Mouse (Mus musculus) hindbrain, embryonic 11.5 days (tissue): Measurements from ENCODE around the gene Cd180. TPM values are rescaled to one million over a fixed set of nuclear protein-coding genes. Genes with fewer than 3 reads are reported as not detected.
A peak's percentile ranks its signal among the peaks of the same experiment; 100 is the strongest.

Experiments
- ATAC-seq: fragments of 200-750 bp; cut with Nextera tagmentation; 2 replicates; pipeline ENCODE4 v1.8.0; 2017; ENCODE audit warnings: mild to moderate bottlenecking, moderate TSS enrichment, moderate library complexity; ENCODE audit not compliant: low FRiP score
- DNase-seq: peaks from one replicate; pipeline ENCODE4 v3.0.0-alpha.2; 2015; ENCODE audit warnings: low spot score
- H3K27ac ChIP-seq: fragments of 300-500 bp; sonication (generic); 2 replicates; pipeline ENCODE4 v1.5.1; 2014; ENCODE audit warnings: mild to moderate bottlenecking, low read depth, low read length
- H3K27me3 ChIP-seq: fragments of 300-500 bp; sonication (generic); 2 replicates; pipeline ENCODE4 v1.6.1; 2014; ENCODE audit warnings: mild to moderate bottlenecking, low read length, moderate library complexity, mixed read lengths; ENCODE audit not compliant: control insufficient read depth, insufficient read depth
- H3K36me3 ChIP-seq: fragments of 300-500 bp; sonication (generic); 2 replicates; pipeline ENCODE4 v1.6.1; 2014; ENCODE audit warnings: mild to moderate bottlenecking, low read length, moderate library complexity, mixed read lengths; ENCODE audit not compliant: control insufficient read depth, insufficient read depth
- H3K4me1 ChIP-seq: fragments of 300-500 bp; sonication (generic); replicated peaks from 2 replicates; pipeline ENCODE4 v1.6.1; 2014; ENCODE audit warnings: low read length, mixed read lengths; ENCODE audit not compliant: control insufficient read depth, insufficient read depth
- H3K4me2 ChIP-seq: fragments of 300-500 bp; sonication (generic); replicated peaks from 2 replicates; pipeline ENCODE4 v1.6.1; 2014; ENCODE audit warnings: mild to moderate bottlenecking, low read depth, low read length
- H3K4me3 ChIP-seq: fragments of 300-500 bp; sonication (generic); 2 replicates; pipeline ENCODE4 v1.5.1; 2014; ENCODE audit warnings: low read depth, low read length
- H3K9ac ChIP-seq: fragments of 300-500 bp; sonication (generic); 2 replicates; pipeline ENCODE4 v1.6.1; 2014; ENCODE audit warnings: low read depth, low read length
- H3K9me3 ChIP-seq: fragments of 300-500 bp; sonication (generic); 2 replicates; pipeline ENCODE4 v1.6.1; 2016; ENCODE audit warnings: low read length; ENCODE audit not compliant: control insufficient read depth
- WGBS: fragments of 180-500 bp; shearing (Covaris S2); extraction: QIAGEN DNeasy Blood & Tissue Kit; methylation state at CpG from one replicate; pipeline ENCODE4 v1.1.7; 2014; 5-methylcytosine and 5-hydroxymethylcytosine counted together
- polyA plus RNA-seq: library from polyadenylated mRNA; unstranded; fragments of >200 nt; fragmentation: Nextera tagmentation; extraction: Ambion mirVana; gene quantifications from 2 replicates; pipeline ENCODE4 v1.2.1, GENCODE M21; 2014

Gene Cd180
- polyA plus RNA-seq, 1 experiment from 2014 or later = 1.2 TPM

DNA sequence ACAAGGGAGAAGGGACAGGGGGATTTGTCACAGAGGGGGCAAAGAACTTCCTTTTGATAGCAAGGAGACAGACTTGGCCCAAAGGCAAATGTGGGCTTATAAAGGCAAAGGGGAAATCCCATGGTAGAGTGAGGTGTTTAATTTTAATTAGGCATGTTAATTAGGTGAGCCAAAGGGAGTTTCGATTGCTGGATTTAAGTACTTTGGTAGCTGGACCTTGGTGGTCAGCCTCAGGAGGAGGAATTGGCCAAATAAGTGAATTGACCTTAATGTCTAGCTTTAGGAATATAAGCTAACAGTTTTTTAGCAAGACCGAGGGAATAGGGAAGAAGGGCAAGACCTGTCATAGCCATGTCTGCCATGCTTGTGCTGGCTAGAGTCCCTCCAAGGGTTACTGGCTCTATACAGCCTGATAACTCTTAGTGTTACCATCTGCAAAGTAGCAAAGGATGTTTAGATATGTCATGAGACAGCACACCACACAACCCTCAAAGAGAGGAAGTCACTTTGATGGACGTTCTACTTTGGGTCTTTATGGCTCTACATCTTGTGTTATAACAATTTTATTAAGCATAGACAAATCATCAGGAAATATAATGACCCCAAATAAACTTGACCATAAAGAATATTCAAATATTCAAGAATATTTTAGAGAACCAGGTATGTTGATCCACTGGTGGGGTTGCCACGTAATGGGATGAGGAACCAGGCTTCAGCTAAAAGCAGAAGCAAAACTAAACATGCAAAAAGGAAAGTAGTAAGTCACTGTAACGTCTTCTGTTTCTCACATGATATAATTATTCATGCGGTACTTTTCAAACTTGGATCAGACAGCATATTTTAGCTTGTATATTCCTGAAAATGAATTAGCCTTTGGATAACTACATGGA is 3.9 kb upstream of the Cd180 start:
- Histone ChIP-seq H3K9me3 (no peaks in the 10 kb centered on the region), H3K27me3 (no peaks in the 10 kb centered on the region), H3K4me2 (no peak overlapping the region), H3K36me3 (no peaks in the 10 kb centered on the region), H3K4me3 (no peak overlapping the region), H3K9ac (no peak overlapping the region), H3K27ac (no peak overlapping the region), H3K4me1 (no peaks in the 10 kb centered on the region)
- DNase-seq (no peak), ATAC-seq (no peak)
- 88% methylated on average over 6 of the region's 6 CpGs for WGBS

- H3K9ac ChIP-seq = no peak overlapping the region
- WGBS = 89% methylated on average over 5 of the region's 5 CpGs
These were observed 3.2 kb upstream of the Cd180 start for GRCm38 (mm10) chr13:102690184-102690583.

DNA sequence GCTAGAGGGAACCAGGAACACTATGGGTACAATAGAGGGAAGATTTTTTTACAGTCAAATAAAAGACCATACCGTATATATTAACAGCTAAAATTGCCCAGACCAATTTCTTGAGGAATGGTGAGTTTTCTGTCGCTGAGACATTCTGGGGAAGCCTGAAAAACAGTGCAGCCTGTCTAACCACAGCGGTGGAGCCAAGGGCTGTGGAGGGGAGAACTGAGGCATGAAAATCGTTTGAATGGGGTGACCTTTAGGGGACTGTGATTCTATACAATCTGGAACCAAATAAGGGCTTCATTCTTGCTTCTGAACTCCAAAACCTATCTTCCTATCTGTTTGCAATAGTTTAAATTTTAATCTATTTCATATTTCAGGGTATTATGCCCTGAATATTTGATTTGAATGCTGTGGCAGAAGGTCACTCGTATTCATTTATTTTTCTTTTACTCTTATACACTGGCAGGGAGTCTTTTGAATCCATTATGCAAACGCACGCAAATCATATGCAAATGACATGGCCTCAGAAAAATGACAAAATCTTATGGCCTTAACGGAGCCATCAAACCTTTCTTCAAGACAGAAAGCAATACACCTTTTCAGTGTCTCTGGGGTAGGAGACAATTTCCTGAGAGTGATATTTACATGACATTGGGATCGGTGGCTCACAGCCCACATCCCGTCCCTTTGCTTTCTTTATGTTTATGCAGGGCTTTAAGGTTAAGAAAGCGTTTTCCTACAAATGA is 1.8 kb upstream of the Cd180 start:
- 58% methylated on average over 11 of the region's 11 CpGs for WGBS
- H3K36me3 ChIP-seq = no peaks in the 10 kb centered on the region
- no peak for ATAC-seq
- no peak overlapping the region for H3K27ac ChIP-seq
- H3K4me1 ChIP-seq = no peaks in the 10 kb centered on the region
- H3K4me3 ChIP-seq = no peak overlapping the region
- H3K9me3 ChIP-seq = no peaks in the 10 kb centered on the region
- H3K27me3 ChIP-seq = no peaks in the 10 kb centered on the region
- H3K9ac ChIP-seq = no peak overlapping the region
- no peak for DNase-seq
- H3K4me2 ChIP-seq = no peak overlapping the region

More at GRCm38 (mm10) chr13:102690184-102690583, 3.2 kb upstream of the Cd180 start:
- Histone ChIP-seq H3K9me3 (no peaks in the 10 kb centered on the region), H3K36me3 (no peaks in the 10 kb centered on the region), H3K27me3 (no peaks in the 10 kb centered on the region), H3K27ac (no peak overlapping the region), H3K4me1 (no peaks in the 10 kb centered on the region), H3K4me2 (no peak overlapping the region), H3K4me3 (no peak overlapping the region)
- DNase-seq (no peak), ATAC-seq (no peak)

DNA sequence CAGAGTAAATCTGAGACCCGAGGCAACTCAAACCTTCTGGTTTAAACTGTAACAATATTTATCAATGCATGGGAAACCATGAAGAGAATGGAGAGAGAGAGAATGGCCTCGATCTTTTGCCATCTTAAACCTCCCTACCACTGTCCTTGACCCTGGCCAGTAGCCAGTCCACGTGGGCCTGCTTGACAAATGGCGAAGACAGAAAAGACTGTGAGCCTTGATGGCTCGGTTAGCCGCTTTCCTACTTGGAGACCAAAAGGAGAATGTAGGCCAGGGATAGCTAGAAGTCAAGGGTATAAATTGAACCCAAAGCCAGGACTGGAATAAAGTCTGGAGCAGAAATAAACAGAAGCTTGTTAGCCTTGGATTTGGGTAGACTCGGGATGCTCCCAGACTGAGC is 796 bp downstream of the Cd180 start:
- ATAC-seq = no peak
- WGBS = 89% methylated on average over 7 of the region's 7 CpGs
- no peaks in the 10 kb centered on the region for H3K36me3 ChIP-seq

DNA sequence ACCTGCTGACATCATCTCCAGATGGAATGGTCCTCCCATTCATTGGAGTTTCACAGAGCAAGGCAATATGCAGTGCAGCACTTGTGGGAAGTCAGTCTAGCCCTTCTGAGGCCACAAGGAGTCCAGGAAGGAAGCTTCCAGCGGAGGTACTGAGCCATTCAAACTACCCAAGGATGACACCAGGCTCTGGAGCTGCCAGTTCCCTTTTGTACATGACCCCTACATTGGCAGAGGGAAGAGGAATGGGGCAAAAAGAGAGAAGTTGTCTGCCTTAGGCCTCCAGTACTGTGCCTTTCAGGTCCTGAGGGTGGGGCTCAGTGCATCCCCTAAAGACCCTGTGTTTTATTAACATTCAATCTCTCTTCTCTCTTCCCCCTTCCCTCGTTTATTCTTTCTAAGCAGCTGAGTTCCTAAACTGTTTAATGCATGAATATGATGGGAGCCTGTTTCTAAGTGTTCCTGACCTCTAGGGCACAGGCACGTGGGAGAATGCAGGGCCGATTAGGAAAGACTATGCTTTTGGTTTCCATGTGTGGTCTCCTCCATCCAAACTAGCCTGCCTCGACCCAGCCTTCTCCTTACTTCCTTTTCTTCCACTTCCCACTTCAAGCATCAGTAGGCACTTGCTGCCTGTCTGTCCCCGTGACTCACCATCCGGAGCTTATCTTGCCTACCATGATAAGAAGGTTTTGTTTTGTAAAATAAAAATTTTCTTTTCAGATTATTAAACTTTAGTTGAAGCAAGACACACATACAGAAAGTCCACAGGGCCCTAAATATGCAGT is 2.0 kb downstream of the Cd180 start:
- WGBS = 84% methylated on average over 7 of the region's 7 CpGs
- Histone ChIP-seq H3K9ac (no peak overlapping the region), H3K27me3 (no peaks in the 10 kb centered on the region), H3K27ac (no peak overlapping the region), H3K9me3 (no peaks in the 10 kb centered on the region), H3K36me3 (no peaks in the 10 kb centered on the region), H3K4me2 (no peak overlapping the region), H3K4me3 (no peak overlapping the region), H3K4me1 (no peaks in the 10 kb centered on the region; the same call in 1 of the 2 replicates)
- DNase-seq = no peak
- ATAC-seq = no peak

More for the DNA sequence above, 796 bp downstream of the Cd180 start:
- Histone ChIP-seq H3K27me3 (no peaks in the 10 kb centered on the region), H3K9me3 (no peaks in the 10 kb centered on the region), H3K4me3 (no peak overlapping the region), H3K4me2 (no peak overlapping the region), H3K4me1 (no peaks in the 10 kb centered on the region; the same call in 1 of the 2 replicates), H3K27ac (no peak overlapping the region), H3K9ac (no peak overlapping the region)
- DNase-seq = no peak

DNA sequence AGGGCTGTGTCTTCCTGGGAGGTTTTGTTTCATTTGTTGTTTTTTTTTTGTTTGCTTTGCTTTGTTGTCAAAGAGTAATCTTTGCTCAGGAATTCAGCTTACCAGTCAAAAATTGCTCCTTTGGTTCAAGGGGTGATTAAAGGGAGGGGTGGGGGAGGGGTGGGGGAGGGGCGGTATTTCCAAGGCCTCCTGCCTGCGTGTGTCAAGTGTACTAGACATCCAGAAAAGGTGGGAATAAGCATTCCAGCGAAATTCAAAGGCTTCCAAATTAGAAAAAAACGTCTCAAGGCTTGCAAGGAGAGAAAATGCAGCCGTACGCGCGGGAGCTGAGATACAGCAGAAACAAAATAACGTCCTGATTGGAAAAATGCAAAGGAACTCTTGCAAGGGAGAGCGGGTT is 5.0 kb downstream of the Cd180 start:
- no peaks in the 10 kb centered on the region; the same call in 1 of the 2 replicates for H3K4me1 ChIP-seq
- no peak for ATAC-seq
- no peaks in the 10 kb centered on the region for H3K36me3 ChIP-seq
- no peaks in the 10 kb centered on the region for H3K27me3 ChIP-seq
- 0 out of 2 replicates have a peak overlapping the region, but pooled peaks have one; percentile 63 for H3K27ac ChIP-seq
- no peak overlapping the region for H3K9ac ChIP-seq
- H3K4me2 ChIP-seq = peak overlapping the region; percentile 8; the same call in 1 of the 2 replicates
- H3K4me3 ChIP-seq = no peak overlapping the region
- no peak for DNase-seq
- WGBS = 41% methylated on average over 10 of the region's 10 CpGs
- H3K9me3 ChIP-seq = no peaks in the 10 kb centered on the region

DNA sequence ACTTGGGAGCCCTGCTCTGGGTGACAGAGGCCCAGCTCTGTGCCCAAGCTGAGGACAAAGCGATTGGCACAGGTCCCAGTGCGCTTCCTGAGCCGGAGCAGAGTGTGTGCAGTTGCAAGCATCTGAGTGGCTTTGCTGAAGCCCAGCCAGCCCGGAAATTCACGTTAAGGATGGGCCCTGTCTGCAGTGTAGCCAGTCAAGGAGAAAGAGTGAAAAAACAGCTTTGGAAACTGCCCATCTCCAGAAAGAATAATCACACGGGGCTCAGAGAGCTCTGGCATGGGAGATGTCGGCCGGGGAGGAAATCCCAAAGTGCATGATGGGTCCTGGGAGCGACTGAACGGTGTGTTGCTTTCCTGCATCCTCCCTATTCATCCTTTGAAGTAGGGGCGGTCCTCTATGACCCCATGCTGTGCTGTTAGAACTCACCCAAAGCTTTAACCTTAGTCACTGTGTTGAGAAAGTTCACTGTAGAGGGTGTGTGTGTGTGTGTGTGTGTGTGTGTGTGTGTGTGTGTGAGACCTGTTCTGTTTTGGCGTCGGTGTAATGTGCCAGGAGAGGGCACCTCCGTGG is 5.5 kb downstream of the Cd180 start:
- Histone ChIP-seq H3K4me1 (no peaks in the 10 kb centered on the region; the same call in 1 of the 2 replicates), H3K27ac (peak overlapping the region; percentile 63), H3K36me3 (no peaks in the 10 kb centered on the region), H3K27me3 (no peaks in the 10 kb centered on the region), H3K4me2 (peak overlapping the region; percentile 8; the same call in 1 of the 2 replicates), H3K9me3 (no peaks in the 10 kb centered on the region), H3K9ac (0 out of 2 replicates have a peak overlapping the region, but pooled peaks have one; percentile 38), H3K4me3 (no peak overlapping the region)
- DNase-seq (peak; percentile 39), ATAC-seq (peak; percentile 79)
- 36% methylated on average over 14 of the region's 14 CpGs for WGBS

DNA sequence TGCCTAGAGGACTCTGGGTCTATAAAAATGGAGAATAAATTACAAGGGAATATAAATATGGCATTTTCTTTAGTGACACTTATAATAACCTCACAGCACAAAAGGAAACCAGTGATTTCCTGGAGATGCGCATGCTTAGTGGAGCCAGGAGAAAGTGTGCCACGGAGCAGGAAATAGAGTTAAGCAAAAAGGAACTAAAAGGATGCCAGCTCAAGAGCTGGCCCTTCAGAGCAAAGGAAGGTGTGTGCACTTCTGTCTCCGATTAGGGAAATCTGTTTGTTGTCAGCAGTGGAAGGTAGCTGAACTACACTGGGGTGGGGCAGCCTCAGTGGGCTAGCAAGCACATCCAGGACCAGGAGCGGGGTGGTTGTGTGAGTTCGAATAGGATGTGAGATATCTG is 6.8 kb downstream of the Cd180 start:
- Histone ChIP-seq H3K9me3 (no peaks in the 10 kb centered on the region), H3K4me1 (no peaks in the 10 kb centered on the region; the same call in 1 of the 2 replicates), H3K9ac (no peak overlapping the region), H3K36me3 (no peaks in the 10 kb centered on the region), H3K4me2 (no peak overlapping the region), H3K27me3 (no peaks in the 10 kb centered on the region), H3K4me3 (no peak overlapping the region), H3K27ac (no peak overlapping the region)
- ATAC-seq (no peak), DNase-seq (no peak)
- WGBS = 92% methylated on average over 5 of the region's 5 CpGs
